Mouse (Mus musculus) embryo, embryonic 10.5 days (tissue): Measurements from ENCODE around the gene Kcnip1.

Source experiments
- DNase-seq: peaks from one replicate; pipeline ENCODE4 v3.0.0-alpha.2; 2015; ENCODE audit warnings: low spot score

Kcnip1 gene

DNA sequence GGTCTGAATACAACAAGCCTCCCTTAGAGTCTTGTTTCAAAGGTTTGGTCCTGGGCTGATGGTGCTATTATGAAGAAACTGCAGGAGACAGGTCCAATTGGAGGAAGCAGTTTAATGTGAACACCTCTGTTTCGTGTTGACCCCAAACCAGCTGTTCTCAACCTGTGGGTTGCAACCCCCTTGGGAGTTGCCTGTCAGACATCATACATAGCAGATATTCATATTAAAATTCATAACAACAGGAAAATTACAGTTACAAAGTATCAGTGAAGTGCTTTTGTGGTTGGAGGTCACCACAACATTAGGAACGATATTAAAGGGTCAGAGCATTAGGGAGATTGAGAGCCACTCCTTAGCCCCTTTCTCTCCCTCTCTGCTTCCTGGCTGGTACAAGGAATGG, 91.2 kb downstream of the Kcnip1 start:
- no peak for DNase-seq

GRCm38 (mm10) chr11:33891084-33891483, 101.9 kb downstream of the Kcnip1 start:
- DNase-seq, result no peak

GRCm38 (mm10) chr11:33890382-33890781, 102.6 kb downstream of the Kcnip1 start:
- DNase-seq, result no peak

GRCm38 (mm10) chr11:33887660-33888059, 105.3 kb downstream of the Kcnip1 start:
- DNase-seq, result no peak

DNA sequence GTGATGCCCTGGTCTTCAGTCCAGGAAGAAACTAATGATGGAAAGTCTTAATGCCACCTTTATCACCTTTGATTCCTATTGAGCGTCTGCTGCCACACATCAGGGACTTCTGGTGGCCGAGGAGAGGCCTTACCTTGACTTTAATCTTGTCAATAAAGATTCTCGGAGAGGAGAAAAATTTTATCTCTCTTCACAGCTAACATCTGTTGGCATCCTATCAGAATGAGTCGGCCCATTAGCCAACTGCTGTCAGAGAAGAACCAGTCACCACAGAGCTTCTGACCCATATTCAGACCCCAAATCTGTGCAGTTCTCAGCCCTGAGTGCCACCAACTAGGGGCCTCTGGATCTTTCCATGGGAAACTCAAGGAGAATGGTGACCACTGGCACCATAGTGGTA, 107.0 kb downstream of the Kcnip1 start:
- DNase-seq, result no peak

- no peak for DNase-seq
Measured at GRCm38 (mm10) chr11:33882731-33883328, 110.1 kb downstream of the Kcnip1 start.

- DNase-seq, result no peak
Measured at GRCm38 (mm10) chr11:33874925-33875324, 118.0 kb downstream of the Kcnip1 start.

DNA sequence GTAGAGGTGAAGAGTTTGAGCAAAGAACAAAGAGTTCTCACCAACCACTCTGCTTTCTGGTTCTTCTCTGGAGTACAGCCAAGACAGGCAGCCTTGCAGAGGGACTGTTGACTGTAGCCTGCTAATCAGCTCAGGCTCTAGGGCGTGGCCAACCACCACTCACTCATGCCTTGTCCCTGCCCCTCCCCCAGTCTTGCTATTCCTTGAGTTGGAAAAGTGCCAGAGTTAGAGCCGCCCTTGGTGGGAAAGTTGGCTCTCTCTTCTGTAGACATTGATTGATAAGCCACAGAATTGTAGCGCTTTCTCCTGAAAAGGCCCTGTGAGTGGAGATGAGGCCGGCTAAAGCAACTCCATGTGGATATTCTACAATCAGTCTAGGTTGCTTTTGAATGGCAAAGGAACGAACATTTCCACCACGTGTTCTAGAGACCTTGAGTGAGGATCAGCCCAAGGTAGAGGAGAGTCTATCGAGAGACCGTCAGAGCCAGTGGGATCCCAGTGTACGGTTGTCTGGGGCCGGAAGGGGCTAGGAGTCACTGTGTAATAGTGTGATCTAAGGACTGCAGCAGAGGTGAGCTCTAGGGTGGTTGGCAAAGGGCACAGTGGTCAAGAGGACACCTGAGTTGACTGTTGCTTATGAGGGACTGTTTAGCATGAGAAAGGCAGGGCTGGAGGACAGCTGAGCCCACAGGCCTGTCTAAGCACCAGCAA, 119.7 kb downstream of the Kcnip1 start:
- peak; percentile 63 for DNase-seq

DNA sequence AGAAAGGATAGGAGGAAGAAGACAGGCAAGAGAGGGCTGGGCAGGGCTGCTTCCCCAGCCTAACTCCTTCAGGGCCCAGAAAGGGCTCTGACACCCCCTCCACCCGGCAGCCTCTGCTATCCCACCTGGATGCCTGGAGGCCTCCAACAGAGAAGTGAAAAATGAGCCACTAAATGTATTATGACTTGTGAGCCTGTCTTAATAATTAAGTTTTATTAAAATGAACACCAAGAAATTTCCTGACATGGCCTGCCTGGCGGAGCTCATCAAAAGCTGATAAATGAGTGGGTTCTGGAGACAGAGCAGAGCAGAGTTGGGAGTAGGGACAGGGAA, 120.3 kb downstream of the Kcnip1 start:
- no peak for DNase-seq

GRCm38 (mm10) chr11:33871998-33872715, 120.8 kb downstream of the Kcnip1 start:
- peak; percentile 16 for DNase-seq

DNA sequence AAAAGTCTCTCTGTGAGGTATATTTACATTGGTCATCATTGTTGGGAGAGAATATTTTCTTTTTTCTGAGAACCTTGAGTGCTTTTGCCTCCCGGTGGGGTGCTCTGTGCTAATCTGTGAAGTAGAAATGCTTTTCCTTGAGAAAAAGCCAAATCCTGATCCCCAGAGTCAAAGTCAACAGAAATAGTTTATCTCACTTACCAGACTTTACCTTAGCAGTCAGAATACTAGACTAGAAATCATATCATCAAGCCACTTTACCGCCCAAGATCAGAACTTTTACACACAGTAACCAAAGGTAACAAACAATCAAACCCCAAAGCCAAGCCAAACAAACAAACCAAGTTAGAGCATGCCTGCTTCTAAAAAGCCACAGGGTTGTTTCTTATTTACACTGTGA, 122.7 kb downstream of the Kcnip1 start:
- no peak for DNase-seq

- DNase-seq, result no peak
Measured at GRCm38 (mm10) chr11:33869559-33869958, 123.4 kb downstream of the Kcnip1 start.

DNA sequence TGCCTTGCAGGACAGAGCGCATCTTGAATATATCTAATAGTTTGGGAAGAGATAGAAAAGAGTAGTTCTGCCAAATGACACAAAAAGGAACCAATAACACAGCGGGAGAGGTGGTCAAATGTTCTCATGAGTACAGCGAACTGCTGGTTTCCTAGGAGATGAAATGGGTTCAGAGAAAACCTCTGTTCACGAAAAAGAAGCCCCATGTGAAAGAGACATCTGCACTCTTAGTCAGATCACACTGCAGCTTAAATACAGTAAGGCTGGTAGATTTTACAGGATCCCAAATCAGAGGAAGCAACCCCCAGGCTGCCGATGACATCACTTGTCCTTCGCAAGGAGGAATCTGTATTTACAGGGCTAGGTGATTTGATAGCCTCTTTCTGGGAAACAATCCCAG, 126.2 kb downstream of the Kcnip1 start:
- DNase-seq, result no peak

- DNase-seq, result no peak
Measured at GRCm38 (mm10) chr11:33864245-33864644, 128.7 kb downstream of the Kcnip1 start.

DNA sequence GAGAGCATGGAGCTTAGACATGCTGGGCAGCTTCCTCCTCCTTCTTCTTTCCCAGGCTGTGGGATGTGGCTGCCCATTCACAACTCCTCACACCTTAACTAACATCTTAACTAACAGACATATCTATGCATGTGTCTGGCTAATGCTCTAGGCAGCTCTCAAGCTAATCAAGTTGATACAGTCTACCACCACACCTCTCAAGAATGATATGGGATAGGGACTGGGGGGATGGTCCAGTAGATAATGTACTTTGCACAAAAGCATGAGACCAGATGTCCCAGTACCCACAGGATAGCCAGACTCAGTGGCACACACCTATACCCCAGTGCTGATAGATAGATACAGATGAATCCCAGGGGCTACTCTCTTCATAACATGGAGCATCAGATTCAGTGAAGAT, 131.1 kb downstream of the Kcnip1 start:
- DNase-seq, result no peak

- DNase-seq, result no peak
Measured at GRCm38 (mm10) chr11:33860905-33861582, 131.9 kb downstream of the Kcnip1 start.

DNA sequence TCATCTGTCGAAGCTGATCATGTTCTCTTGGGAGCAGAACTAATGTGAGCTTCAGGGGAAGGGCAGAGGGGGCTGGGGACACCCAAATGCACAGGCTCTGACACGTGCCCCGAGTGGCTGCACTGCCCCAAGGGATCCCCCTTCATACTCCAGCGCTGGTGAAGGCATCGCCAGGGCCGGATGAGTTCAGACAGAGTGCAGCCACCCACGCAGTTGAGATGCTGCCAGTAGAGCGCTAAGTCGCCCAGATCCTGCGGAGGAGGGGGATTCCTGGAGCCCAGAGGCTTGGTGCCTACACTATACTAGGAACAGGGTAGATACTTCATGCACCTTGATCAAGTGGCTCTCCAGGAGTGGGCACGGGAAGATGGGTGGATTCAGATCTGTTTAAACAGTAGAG, 143.3 kb downstream of the Kcnip1 start:
- DNase-seq, result no peak

DNA sequence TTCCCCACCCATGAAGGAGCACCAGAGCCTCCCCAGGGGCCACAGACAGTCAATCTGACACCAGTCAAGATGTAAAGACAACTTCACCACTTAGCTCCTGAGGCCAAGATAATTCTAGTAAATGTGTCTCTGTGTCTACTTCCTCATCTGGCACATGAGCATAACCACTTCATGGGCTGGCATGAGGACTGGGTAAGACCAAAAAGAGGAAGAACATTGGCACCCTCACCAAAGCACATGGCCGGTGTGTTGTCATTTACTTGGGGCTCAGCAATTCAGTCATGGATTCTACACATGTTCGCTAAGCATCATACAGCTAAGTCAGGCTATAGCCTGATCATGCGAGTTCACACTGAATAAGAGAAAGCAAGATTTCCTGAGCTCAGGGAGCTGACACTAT, 144.3 kb downstream of the Kcnip1 start:
- no peak for DNase-seq

- no peak for DNase-seq
Measured at GRCm38 (mm10) chr11:33845931-33846330, 147.0 kb downstream of the Kcnip1 start.

DNA sequence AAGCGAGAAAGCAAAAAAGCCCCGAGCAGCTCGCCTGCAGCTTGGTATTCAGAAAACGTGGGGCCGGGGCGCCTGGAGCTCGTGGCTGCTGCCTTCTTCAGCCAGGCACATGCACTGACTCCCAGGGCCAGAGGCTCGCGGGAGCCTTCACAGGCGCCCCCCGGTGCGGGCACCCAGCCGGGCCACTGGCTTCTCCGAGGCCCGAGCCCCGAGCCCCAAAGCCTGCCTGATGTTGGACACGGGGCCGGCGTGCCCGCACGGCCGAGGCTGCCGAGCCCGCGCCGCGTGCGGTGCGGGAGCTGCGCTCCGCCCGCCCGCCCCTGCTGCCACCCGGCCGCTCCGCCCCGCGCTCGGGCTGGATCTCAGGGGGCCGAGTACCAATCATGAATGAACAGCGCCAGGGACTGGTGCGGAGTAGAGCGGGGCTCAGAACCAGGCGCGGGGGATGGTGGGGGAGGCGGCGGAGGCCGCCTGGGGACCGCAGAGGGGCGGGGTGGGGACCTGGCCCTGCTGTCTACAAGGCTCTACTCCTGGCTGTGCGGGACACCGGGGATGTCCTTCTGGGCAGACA, 149.6 kb downstream of the Kcnip1 start:
- DNase-seq, result peak; percentile 48

GRCm38 (mm10) chr11:33839049-33839448, 153.9 kb downstream of the Kcnip1 start:
- DNase-seq, result no peak

- no peak for DNase-seq
Measured at GRCm38 (mm10) chr11:33829774-33830173, 163.2 kb downstream of the Kcnip1 start.

GRCm38 (mm10) chr11:33827829-33828206, 165.1 kb downstream of the Kcnip1 start:
- DNase-seq, result no peak
